Mouse (Mus musculus): ENCODE results near the gene Srf.

GRCm38 (mm10) chr17:46549642-46550041, 6.3 kb downstream of the Srf start:
- TF ChIP-seq POLR2A (IDR thresholded peaks at IDR 0.05; ENCODE audit: extremely low read depth, insufficient read depth, low read length) (no peak), CTCF (IDR thresholded peaks at IDR 0.05; ENCODE audit: extremely low read depth, insufficient read depth, low read length) (no peak)

All from cortical plate, adult 2 months (tissue).